Mouse (Mus musculus): ENCODE measurements around the gene Myom3. TPM values are rescaled to one million over a fixed set of nuclear protein-coding genes. Genes with fewer than 3 reads are reported as not detected.

Gene Myom3
- polyA plus RNA-seq, 1 experiment from 2014 or later = 1.0 TPM

DNA sequence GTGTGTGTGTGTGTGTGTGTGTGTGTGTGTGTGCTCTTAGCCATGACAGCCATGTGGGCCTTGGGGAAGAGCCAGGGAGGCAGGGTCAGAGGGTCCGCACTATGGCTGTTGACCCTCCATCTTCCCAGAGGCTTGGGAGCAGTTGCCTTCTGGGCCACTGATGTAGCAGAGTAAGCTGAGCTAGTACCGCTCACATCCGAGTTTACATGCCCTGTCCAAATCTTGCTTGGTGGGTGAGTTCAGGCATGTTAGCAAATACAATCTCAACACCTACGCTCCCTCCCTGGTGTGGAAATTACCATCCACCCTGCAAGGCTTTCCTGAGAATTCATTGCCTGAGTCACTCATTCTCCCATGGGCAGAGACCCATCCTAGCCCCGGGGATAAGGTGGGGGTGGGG is 21.8 kb downstream of the Myom3 start:
- Histone ChIP-seq H3K9me3 (ENCODE audit: control insufficient read depth, low read length) (no peaks in the 10 kb centered on the region), H3K27me3 (ENCODE audit: control insufficient read depth, insufficient read depth, low read depth, low read length) (no peaks in the 10 kb centered on the region), H3K27ac (ENCODE audit: low read length) (no peak overlapping the region), H3K36me3 (ENCODE audit: control insufficient read depth, insufficient read depth, low read length) (no peaks in the 10 kb centered on the region), H3K4me2 (ENCODE audit: low read depth, low read length) (no peak overlapping the region), H3K4me3 (ENCODE audit: low read length) (no peak overlapping the region), H3K4me1 (replicated peaks; ENCODE audit: control insufficient read depth, insufficient read depth, low read length) (no peaks in the 10 kb centered on the region), H3K9ac (ENCODE audit: low read length) (no peak overlapping the region)
- ATAC-seq (ENCODE audit: low read depth) = no peak
- WGBS = 76% methylated on average over 5 of the region's 5 CpGs

- Histone ChIP-seq H3K36me3 (ENCODE audit: control insufficient read depth, insufficient read depth, low read length) (no peaks in the 10 kb centered on the region), H3K4me2 (ENCODE audit: low read depth, low read length) (no peak overlapping the region), H3K9ac (ENCODE audit: low read length) (no peak overlapping the region), H3K27me3 (ENCODE audit: control insufficient read depth, insufficient read depth, low read depth, low read length) (no peaks in the 10 kb centered on the region), H3K9me3 (ENCODE audit: control insufficient read depth, low read length) (no peaks in the 10 kb centered on the region), H3K27ac (ENCODE audit: low read length) (no peak overlapping the region), H3K4me3 (ENCODE audit: low read length) (no peak overlapping the region), H3K4me1 (replicated peaks; ENCODE audit: control insufficient read depth, insufficient read depth, low read length) (no peaks in the 10 kb centered on the region)
- no peak for ATAC-seq (ENCODE audit: low read depth)
- WGBS = 75% methylated on average over 5 of the region's 5 CpGs
Measured at GRCm38 (mm10) chr4:135786581-135786980, 27.1 kb downstream of the Myom3 start.

DNA sequence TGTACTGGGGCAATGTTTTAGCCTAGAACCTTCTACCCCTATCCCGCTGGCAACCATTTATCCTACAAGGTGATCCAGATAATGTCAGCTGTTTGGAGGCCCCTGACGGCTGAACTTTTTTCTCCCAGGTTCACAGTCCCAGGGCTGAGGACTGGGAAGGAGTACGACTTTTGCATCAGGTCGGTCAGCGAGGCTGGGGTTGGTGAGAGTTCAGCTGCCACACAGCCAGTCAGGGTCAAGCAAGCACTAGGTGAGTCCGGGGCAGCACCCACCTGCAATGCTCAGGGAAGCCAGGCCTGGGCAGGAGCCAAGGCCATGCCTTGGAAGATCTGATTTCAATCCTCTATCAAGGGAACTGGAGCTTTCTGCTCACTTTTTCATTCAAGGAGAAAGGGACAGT is 27.8 kb downstream of the Myom3 start:
- H3K27me3 ChIP-seq (ENCODE audit: control insufficient read depth, insufficient read depth, low read depth, low read length) = no peaks in the 10 kb centered on the region
- H3K4me1 ChIP-seq (replicated peaks; ENCODE audit: control insufficient read depth, insufficient read depth, low read length) = no peaks in the 10 kb centered on the region
- no peaks in the 10 kb centered on the region for H3K36me3 ChIP-seq (ENCODE audit: control insufficient read depth, insufficient read depth, low read length)
- H3K9me3 ChIP-seq (ENCODE audit: control insufficient read depth, low read length) = no peaks in the 10 kb centered on the region
- WGBS = 72% methylated on average over 6 of the region's 6 CpGs
- no peak overlapping the region for H3K4me3 ChIP-seq (ENCODE audit: low read length)
- no peak overlapping the region for H3K4me2 ChIP-seq (ENCODE audit: low read depth, low read length)
- H3K9ac ChIP-seq (ENCODE audit: low read length) = no peak overlapping the region
- no peak for ATAC-seq (ENCODE audit: low read depth)
- no peak overlapping the region for H3K27ac ChIP-seq (ENCODE audit: low read length)

GRCm38 (mm10) chr4:135789135-135789534 is 29.6 kb downstream of the Myom3 start:
- Histone ChIP-seq H3K4me3 (ENCODE audit: low read length) (no peak overlapping the region), H3K27ac (ENCODE audit: low read length) (no peak overlapping the region), H3K4me1 (replicated peaks; ENCODE audit: control insufficient read depth, insufficient read depth, low read length) (no peaks in the 10 kb centered on the region), H3K9me3 (ENCODE audit: control insufficient read depth, low read length) (no peaks in the 10 kb centered on the region), H3K4me2 (ENCODE audit: low read depth, low read length) (no peak overlapping the region), H3K27me3 (ENCODE audit: control insufficient read depth, insufficient read depth, low read depth, low read length) (no peaks in the 10 kb centered on the region), H3K36me3 (ENCODE audit: control insufficient read depth, insufficient read depth, low read length) (no peaks in the 10 kb centered on the region), H3K9ac (ENCODE audit: low read length) (no peak overlapping the region)
- no peak for ATAC-seq (ENCODE audit: low read depth)
- WGBS = 59% methylated on average over 2 of the region's 2 CpGs

DNA sequence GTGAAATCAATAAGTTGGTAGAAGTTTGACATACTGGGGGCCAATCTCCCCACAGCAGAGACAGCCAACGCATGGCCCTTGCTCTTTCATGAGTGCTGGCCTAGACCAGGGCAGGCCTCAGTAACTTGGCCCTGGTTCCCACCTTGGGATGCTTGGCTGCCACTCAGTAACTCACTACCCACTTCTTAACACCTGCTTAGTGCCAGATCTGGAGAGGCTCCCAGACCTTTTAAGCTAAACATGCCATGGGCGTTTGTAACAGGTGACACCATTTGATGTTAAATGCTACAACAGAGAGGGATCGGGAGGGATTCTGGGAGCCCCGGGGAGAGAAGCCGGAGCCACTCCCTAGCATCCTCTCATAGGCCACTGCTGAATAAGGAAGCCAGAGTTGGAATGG is 33.3 kb downstream of the Myom3 start:
- H3K9me3 ChIP-seq (ENCODE audit: control insufficient read depth, low read length) = no peaks in the 10 kb centered on the region
- WGBS = 89% methylated on average over 5 of the region's 5 CpGs
- H3K9ac ChIP-seq (ENCODE audit: low read length) = no peak overlapping the region
- H3K4me1 ChIP-seq (replicated peaks; ENCODE audit: control insufficient read depth, insufficient read depth, low read length) = peaks cover 18% of the 10 kb centered on the region
- H3K27me3 ChIP-seq (ENCODE audit: control insufficient read depth, insufficient read depth, low read depth, low read length) = no peaks in the 10 kb centered on the region
- H3K4me3 ChIP-seq (ENCODE audit: low read length) = no peak overlapping the region
- H3K4me2 ChIP-seq (ENCODE audit: low read depth, low read length) = no peak overlapping the region
- H3K36me3 ChIP-seq (ENCODE audit: control insufficient read depth, insufficient read depth, low read length) = no peaks in the 10 kb centered on the region
- no peak overlapping the region for H3K27ac ChIP-seq (ENCODE audit: low read length)
- ATAC-seq (ENCODE audit: low read depth) = no peak

- no peaks in the 10 kb centered on the region for H3K36me3 ChIP-seq (ENCODE audit: control insufficient read depth, insufficient read depth, low read length)
- ATAC-seq (ENCODE audit: low read depth) = peak; percentile 86
- no peaks in the 10 kb centered on the region for H3K27me3 ChIP-seq (ENCODE audit: control insufficient read depth, insufficient read depth, low read depth, low read length)
- peak overlapping the region; percentile 49 for H3K4me2 ChIP-seq (ENCODE audit: low read depth, low read length)
- peak overlapping the region; percentile 39 for H3K9ac ChIP-seq (ENCODE audit: low read length)
- H3K4me3 ChIP-seq (ENCODE audit: low read length) = peak overlapping the region; percentile 36
- H3K27ac ChIP-seq (ENCODE audit: low read length) = peak overlapping the region; percentile 61
- no peaks in the 10 kb centered on the region for H3K9me3 ChIP-seq (ENCODE audit: control insufficient read depth, low read length)
- peaks cover 25% of the 10 kb centered on the region for H3K4me1 ChIP-seq (replicated peaks; ENCODE audit: control insufficient read depth, insufficient read depth, low read length)
- WGBS = 11% methylated on average over 11 of the region's 11 CpGs
Measured at GRCm38 (mm10) chr4:135797931-135798330, 38.4 kb downstream of the Myom3 start.

DNA sequence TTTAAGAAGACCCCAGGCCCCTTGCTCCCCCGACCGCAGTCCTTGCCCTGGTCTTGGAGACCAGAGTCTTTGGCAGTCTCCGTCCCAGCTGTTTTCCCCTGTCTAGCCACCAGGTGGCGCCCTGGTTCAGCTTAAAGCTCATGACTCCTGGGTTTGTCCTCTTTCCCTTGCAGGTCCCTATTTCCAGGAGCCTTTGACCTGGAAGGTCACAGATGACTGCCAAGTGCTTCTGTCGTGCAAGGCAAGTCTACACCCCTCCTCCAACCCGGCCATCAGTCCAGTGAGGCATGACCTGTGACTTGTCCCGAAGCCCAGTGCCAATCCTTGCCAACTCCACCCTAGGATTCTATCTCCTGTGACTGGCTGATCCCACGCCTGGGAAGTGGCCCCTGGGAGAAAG is 42.0 kb downstream of the Myom3 start:
- ATAC-seq (ENCODE audit: low read depth) = 0 out of 2 replicates have a peak, but pooled peaks have one; percentile 36
- Histone ChIP-seq H3K27ac (ENCODE audit: low read length) (no peak overlapping the region), H3K4me2 (ENCODE audit: low read depth, low read length) (no peak overlapping the region), H3K4me1 (replicated peaks; ENCODE audit: control insufficient read depth, insufficient read depth, low read length) (peaks cover 18% of the 10 kb centered on the region), H3K4me3 (ENCODE audit: low read length) (no peak overlapping the region), H3K27me3 (ENCODE audit: control insufficient read depth, insufficient read depth, low read depth, low read length) (no peaks in the 10 kb centered on the region), H3K9me3 (ENCODE audit: control insufficient read depth, low read length) (no peaks in the 10 kb centered on the region), H3K36me3 (ENCODE audit: control insufficient read depth, insufficient read depth, low read length) (no peaks in the 10 kb centered on the region), H3K9ac (ENCODE audit: low read length) (no peak overlapping the region)
- WGBS = 14% methylated on average over 8 of the region's 8 CpGs

DNA sequence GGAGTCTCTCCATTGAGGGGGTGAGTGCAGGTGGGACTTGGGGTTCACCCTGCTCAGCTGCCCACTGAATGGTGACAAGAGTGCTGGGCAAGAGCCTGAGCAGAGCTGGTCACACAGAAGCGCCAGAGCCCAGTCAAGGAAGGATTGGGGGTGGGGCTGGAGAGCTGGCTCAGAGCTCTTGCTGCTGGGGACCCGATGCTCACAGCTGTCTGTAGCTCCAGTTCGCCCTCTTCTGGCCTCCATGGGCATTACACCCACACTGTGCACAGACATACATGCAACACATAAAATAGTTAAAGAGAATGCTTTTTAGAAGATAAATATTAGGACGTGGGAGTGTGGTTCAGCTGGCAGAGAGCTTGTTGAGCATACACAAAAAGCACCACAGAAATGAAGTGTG is 43.8 kb downstream of the Myom3 start:
- ATAC-seq (ENCODE audit: low read depth) = no peak
- Histone ChIP-seq H3K4me3 (ENCODE audit: low read length) (no peak overlapping the region), H3K9me3 (ENCODE audit: control insufficient read depth, low read length) (no peaks in the 10 kb centered on the region), H3K27ac (ENCODE audit: low read length) (no peak overlapping the region), H3K27me3 (ENCODE audit: control insufficient read depth, insufficient read depth, low read depth, low read length) (no peaks in the 10 kb centered on the region), H3K4me2 (ENCODE audit: low read depth, low read length) (no peak overlapping the region), H3K4me1 (replicated peaks; ENCODE audit: control insufficient read depth, insufficient read depth, low read length) (peaks cover 2% of the 10 kb centered on the region), H3K36me3 (ENCODE audit: control insufficient read depth, insufficient read depth, low read length) (no peaks in the 10 kb centered on the region), H3K9ac (ENCODE audit: low read length) (no peak overlapping the region)
- WGBS = 50% methylated on average over 4 of the region's 4 CpGs

DNA sequence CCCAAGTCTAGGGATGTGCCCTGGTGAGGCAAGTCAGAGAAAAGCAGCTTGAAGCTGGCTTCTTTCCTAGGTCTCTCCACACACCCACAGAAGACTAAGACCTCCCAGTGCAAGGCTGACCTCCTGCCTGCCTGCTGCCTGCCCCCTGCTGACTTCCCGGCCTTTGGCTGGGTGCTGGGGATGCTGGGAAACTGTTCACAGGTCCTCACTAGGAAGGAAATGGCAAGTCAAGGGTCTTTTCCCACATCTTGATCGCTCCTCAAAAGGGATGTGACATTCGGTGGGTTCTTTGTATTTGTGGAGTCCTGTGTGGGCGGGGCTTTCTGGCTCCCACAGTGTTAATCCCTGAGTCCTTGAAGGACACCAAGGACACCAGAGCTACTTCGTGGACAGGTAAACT is 44.7 kb downstream of the Myom3 start:
- H3K9me3 ChIP-seq (ENCODE audit: control insufficient read depth, low read length) = no peaks in the 10 kb centered on the region
- ATAC-seq (ENCODE audit: low read depth) = no peak
- WGBS = 81% methylated on average over 5 of the region's 5 CpGs
- H3K4me3 ChIP-seq (ENCODE audit: low read length) = no peak overlapping the region
- no peaks in the 10 kb centered on the region for H3K27me3 ChIP-seq (ENCODE audit: control insufficient read depth, insufficient read depth, low read depth, low read length)
- no peak overlapping the region for H3K9ac ChIP-seq (ENCODE audit: low read length)
- H3K4me1 ChIP-seq (replicated peaks; ENCODE audit: control insufficient read depth, insufficient read depth, low read length) = no peaks in the 10 kb centered on the region
- H3K27ac ChIP-seq (ENCODE audit: low read length) = no peak overlapping the region
- no peak overlapping the region for H3K4me2 ChIP-seq (ENCODE audit: low read depth, low read length)
- H3K36me3 ChIP-seq (ENCODE audit: control insufficient read depth, insufficient read depth, low read length) = no peaks in the 10 kb centered on the region

GRCm38 (mm10) chr4:135814896-135815295 is 55.4 kb downstream of the Myom3 start:
- WGBS = 69% methylated on average over 7 of the region's 7 CpGs
- no peak for ATAC-seq (ENCODE audit: low read depth)

More at GRCm38 (mm10) chr4:135814896-135815295, 55.4 kb downstream of the Myom3 start:
- no peak overlapping the region for H3K4me2 ChIP-seq (ENCODE audit: low read depth, low read length)
- H3K27ac ChIP-seq (ENCODE audit: low read length) = no peak overlapping the region
- H3K36me3 ChIP-seq (ENCODE audit: control insufficient read depth, insufficient read depth, low read length) = no peaks in the 10 kb centered on the region
- no peak overlapping the region for H3K9ac ChIP-seq (ENCODE audit: low read length)
- H3K4me1 ChIP-seq (replicated peaks; ENCODE audit: control insufficient read depth, insufficient read depth, low read length) = no peaks in the 10 kb centered on the region
- H3K27me3 ChIP-seq (ENCODE audit: control insufficient read depth, insufficient read depth, low read depth, low read length) = no peaks in the 10 kb centered on the region
- no peak overlapping the region for H3K4me3 ChIP-seq (ENCODE audit: low read length)
- H3K9me3 ChIP-seq (ENCODE audit: control insufficient read depth, low read length) = no peaks in the 10 kb centered on the region
